Mouse (Mus musculus) embryonic facial prominence, embryonic 13.5 days (tissue): Measurements from ENCODE around the gene Ptdss2. TPM values are rescaled to one million over a fixed set of nuclear protein-coding genes. Genes with fewer than 3 reads are reported as not detected.

Experiments
- ATAC-seq: fragments of 200-750 bp; cut with Nextera tagmentation; 2 replicates; pipeline ENCODE4 v1.8.0; 2017; ENCODE audit warnings: low read depth; ENCODE audit not compliant: insufficient number of reproducible peaks, insufficient read depth, low FRiP score, low TSS enrichment
- H3K27ac ChIP-seq: fragments of 300-500 bp; sonication (generic); 2 replicates; pipeline ENCODE4 v1.5.1; 2015; ENCODE audit warnings: moderate library complexity, mild to moderate bottlenecking, inconsistent platforms
- H3K27me3 ChIP-seq: fragments of 300-500 bp; sonication (generic); 2 replicates; pipeline ENCODE4 v1.6.1; 2015; ENCODE audit warnings: mild to moderate bottlenecking, inconsistent platforms
- H3K36me3 ChIP-seq: fragments of 300-500 bp; sonication (generic); 2 replicates; pipeline ENCODE4 v1.6.1; 2015; ENCODE audit warnings: mild to moderate bottlenecking, inconsistent platforms
- H3K4me1 ChIP-seq: fragments of 300-500 bp; sonication (generic); 2 replicates; pipeline ENCODE4 v1.6.1; 2015; ENCODE audit warnings: inconsistent platforms
- H3K4me2 ChIP-seq: fragments of 300-500 bp; sonication (generic); 2 replicates; pipeline ENCODE4 v1.6.1; 2015; ENCODE audit warnings: moderate library complexity, mild to moderate bottlenecking, inconsistent platforms
- H3K4me3 ChIP-seq: fragments of 300-500 bp; sonication (generic); 2 replicates; pipeline ENCODE4 v1.5.1; 2015; ENCODE audit warnings: mild to moderate bottlenecking, inconsistent platforms
- H3K9ac ChIP-seq: fragments of 300-500 bp; sonication (generic); 2 replicates; pipeline ENCODE4 v1.6.1; 2015; ENCODE audit warnings: mild to moderate bottlenecking, inconsistent platforms
- H3K9me3 ChIP-seq: fragments of 300-500 bp; sonication (generic); 2 replicates; pipeline ENCODE4 v1.6.1; 2016; ENCODE audit warnings: inconsistent platforms
- WGBS: fragments of 180-500 bp; shearing (Covaris S2); methylation state at CpG from one replicate; pipeline ENCODE4 v1.1.7; 2015; ENCODE audit warnings: mixed read lengths; 5-methylcytosine and 5-hydroxymethylcytosine counted together
- polyA plus RNA-seq: library from polyadenylated mRNA; unstranded; fragments of >200 nt; fragmentation: Nextera tagmentation; extraction: Ambion mirVana; gene quantifications from 2 replicates; pipeline ENCODE4 v1.2.1, GENCODE M21; 2015

Ptdss2 gene
- polyA plus RNA-seq, 1 experiment from 2014 or later: 76.0 TPM

DNA sequence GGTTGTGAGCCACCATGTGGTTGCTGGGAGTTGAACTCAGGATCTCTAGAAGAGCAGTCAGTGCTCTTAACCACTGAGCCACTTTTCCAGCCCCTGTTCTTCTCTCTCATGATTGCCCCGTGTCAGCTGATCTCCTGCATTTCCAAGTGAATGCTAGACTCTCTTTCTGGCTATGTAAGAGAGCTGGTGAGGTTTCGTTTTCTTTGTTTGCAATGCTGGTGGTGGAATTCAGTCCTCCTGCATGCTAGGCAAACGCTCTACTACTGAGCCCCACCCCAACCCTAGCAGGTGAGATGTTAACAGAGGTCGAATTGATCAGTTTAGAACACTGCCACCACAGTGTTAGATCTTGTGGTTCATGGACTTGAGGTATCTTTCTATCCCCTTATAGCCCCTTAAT is 26.5 kb downstream of the Ptdss2 start:
- H3K4me3 ChIP-seq: no peak overlapping the region
- H3K4me2 ChIP-seq: no peak overlapping the region
- H3K27ac ChIP-seq: no peak overlapping the region
- 71% methylated on average over 4 of the region's 4 CpGs for WGBS
- H3K36me3 ChIP-seq: peaks cover 76% of the 10 kb centered on the region
- H3K27me3 ChIP-seq: no peaks in the 10 kb centered on the region
- H3K4me1 ChIP-seq: 0 out of 2 replicates have a peak, but pooled peaks cover 3% of the 10 kb centered on the region
- H3K9ac ChIP-seq: no peak overlapping the region
- H3K9me3 ChIP-seq: no peaks in the 10 kb centered on the region
- ATAC-seq: no peak

GRCm38 (mm10) chr7:141155362-141155761 is 33.2 kb downstream of the Ptdss2 start:
- Histone ChIP-seq H3K9me3 (no peaks in the 10 kb centered on the region), H3K4me3 (no peak overlapping the region), H3K4me2 (no peak overlapping the region), H3K9ac (no peak overlapping the region), H3K36me3 (peaks cover 80% of the 10 kb centered on the region), H3K27me3 (no peaks in the 10 kb centered on the region), H3K4me1 (no peaks in the 10 kb centered on the region), H3K27ac (no peak overlapping the region)
- ATAC-seq: no peak
- 88% methylated on average over 9 of the region's 9 CpGs for WGBS

GRCm38 (mm10) chr7:141164397-141164796 is 42.2 kb downstream of the Ptdss2 start:
- H3K9ac ChIP-seq: no peak overlapping the region
- no peak overlapping the region for H3K4me2 ChIP-seq
- peaks cover 65% of the 10 kb centered on the region for H3K36me3 ChIP-seq
- no peaks in the 10 kb centered on the region for H3K27me3 ChIP-seq
- H3K27ac ChIP-seq: no peak overlapping the region
- H3K4me1 ChIP-seq: peaks cover 26% of the 10 kb centered on the region
- 94% methylated on average over 7 of the region's 7 CpGs for WGBS
- no peak overlapping the region for H3K4me3 ChIP-seq
- no peaks in the 10 kb centered on the region for H3K9me3 ChIP-seq
- ATAC-seq: no peak

DNA sequence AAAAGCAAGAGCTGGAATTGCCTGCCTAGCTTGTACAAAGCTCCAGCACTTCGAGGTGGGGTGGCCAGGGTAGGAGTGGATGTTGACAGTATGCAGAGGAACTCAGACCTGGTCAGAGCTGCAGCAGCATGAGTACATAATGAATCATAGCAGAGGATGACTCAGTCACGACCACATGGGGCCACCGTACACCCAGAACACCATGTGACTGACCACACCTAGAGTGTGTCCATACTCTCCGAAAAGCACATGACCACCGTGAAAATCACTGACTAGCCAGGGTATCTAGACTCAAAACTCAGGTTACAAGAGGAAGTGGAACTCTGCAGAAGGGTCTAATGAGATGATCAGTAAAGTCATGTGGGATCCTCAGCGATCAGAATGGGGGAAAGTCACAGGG is 42.7 kb downstream of the Ptdss2 start:
- no peaks in the 10 kb centered on the region for H3K27me3 ChIP-seq
- no peak overlapping the region for H3K4me3 ChIP-seq
- ATAC-seq: no peak
- 82% methylated on average over 6 of the region's 6 CpGs for WGBS
- H3K36me3 ChIP-seq: peaks cover 61% of the 10 kb centered on the region
- H3K4me2 ChIP-seq: no peak overlapping the region
- no peak overlapping the region for H3K27ac ChIP-seq
- peaks cover 29% of the 10 kb centered on the region for H3K4me1 ChIP-seq
- H3K9me3 ChIP-seq: no peaks in the 10 kb centered on the region
- no peak overlapping the region for H3K9ac ChIP-seq

GRCm38 (mm10) chr7:141167901-141168517 is 45.8 kb downstream of the Ptdss2 start:
- Histone ChIP-seq H3K4me2 (peak overlapping the region; percentile 74), H3K36me3 (peaks cover 31% of the 10 kb centered on the region), H3K9ac (peak overlapping the region; percentile 80), H3K27me3 (no peaks in the 10 kb centered on the region), H3K4me3 (peak overlapping the region; percentile 59), H3K4me1 (peaks cover 35% of the 10 kb centered on the region), H3K9me3 (no peaks in the 10 kb centered on the region), H3K27ac (peak overlapping the region; percentile 72)
- 18% methylated on average over 7 of the region's 7 CpGs for WGBS
- no peak for ATAC-seq

GRCm38 (mm10) chr7:141168518-141168953 is 46.4 kb downstream of the Ptdss2 start:
- peak; percentile 40; the same call in 1 of the 2 replicates for ATAC-seq
- 2% methylated on average over 22 of the region's 22 CpGs for WGBS

DNA sequence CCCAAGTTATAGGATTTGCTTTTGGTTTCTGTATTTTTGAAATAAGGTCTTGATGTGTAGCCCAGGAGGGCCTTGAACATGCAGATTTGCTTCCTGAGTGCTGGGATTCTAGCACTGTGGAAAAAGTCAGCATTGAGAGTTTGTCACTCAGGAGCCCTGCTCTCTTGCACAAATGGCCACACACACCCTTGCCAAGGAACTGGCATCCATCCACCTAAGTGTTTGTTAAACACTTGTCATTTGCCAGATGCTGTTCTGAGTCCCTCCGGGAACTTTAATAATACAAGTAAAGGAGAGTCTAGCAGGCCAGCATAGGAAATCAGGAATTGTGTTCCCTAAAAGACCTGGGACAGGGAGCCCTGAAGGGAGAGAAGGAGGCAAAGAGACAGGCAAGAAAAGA is 47.1 kb downstream of the Ptdss2 start:
- Histone ChIP-seq H3K9ac (peak overlapping the region; percentile 80), H3K4me2 (peak overlapping the region; percentile 74; the same call in 1 of the 2 replicates), H3K27ac (peak overlapping the region; percentile 72; the same call in 1 of the 2 replicates), H3K4me3 (no peak overlapping the region), H3K27me3 (no peaks in the 10 kb centered on the region), H3K4me1 (peaks cover 43% of the 10 kb centered on the region), H3K9me3 (no peaks in the 10 kb centered on the region), H3K36me3 (peaks cover 18% of the 10 kb centered on the region)
- WGBS: 76% methylated on average over 1 of the region's 1 CpGs
- ATAC-seq: no peak

More at GRCm38 (mm10) chr7:141168518-141168953, 46.4 kb downstream of the Ptdss2 start:
- Histone ChIP-seq H3K4me1 (peaks cover 40% of the 10 kb centered on the region), H3K4me3 (peak overlapping the region; percentile 59), H3K4me2 (peak overlapping the region; percentile 74), H3K9me3 (no peaks in the 10 kb centered on the region), H3K36me3 (peaks cover 26% of the 10 kb centered on the region), H3K27me3 (no peaks in the 10 kb centered on the region), H3K27ac (peak overlapping the region; percentile 72), H3K9ac (peak overlapping the region; percentile 80)

DNA sequence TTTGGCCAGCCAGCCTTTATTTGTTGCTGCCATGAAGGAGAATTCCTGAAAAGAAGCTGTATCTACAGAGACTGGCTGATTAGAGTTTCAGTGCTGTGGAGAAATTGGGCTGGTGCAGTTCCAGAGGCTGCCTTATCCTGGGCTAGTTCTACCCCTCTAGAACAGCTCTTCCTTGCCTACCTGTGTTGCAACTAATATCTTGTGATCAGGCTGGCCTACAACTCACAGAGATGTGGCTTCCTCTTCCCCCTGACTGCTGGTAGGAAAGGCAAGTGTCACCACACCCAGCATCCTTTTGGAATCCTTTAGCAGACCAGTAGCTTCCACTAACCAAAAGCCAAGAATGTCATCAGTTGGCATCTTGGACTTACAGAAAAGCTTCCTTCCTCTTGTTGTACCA is 47.7 kb downstream of the Ptdss2 start:
- Histone ChIP-seq H3K4me1 (peaks cover 43% of the 10 kb centered on the region), H3K36me3 (peaks cover 13% of the 10 kb centered on the region), H3K4me3 (no peak overlapping the region), H3K27me3 (no peaks in the 10 kb centered on the region), H3K4me2 (no peak overlapping the region), H3K9me3 (no peaks in the 10 kb centered on the region), H3K27ac (no peak overlapping the region), H3K9ac (no peak overlapping the region)
- ATAC-seq: no peak

DNA sequence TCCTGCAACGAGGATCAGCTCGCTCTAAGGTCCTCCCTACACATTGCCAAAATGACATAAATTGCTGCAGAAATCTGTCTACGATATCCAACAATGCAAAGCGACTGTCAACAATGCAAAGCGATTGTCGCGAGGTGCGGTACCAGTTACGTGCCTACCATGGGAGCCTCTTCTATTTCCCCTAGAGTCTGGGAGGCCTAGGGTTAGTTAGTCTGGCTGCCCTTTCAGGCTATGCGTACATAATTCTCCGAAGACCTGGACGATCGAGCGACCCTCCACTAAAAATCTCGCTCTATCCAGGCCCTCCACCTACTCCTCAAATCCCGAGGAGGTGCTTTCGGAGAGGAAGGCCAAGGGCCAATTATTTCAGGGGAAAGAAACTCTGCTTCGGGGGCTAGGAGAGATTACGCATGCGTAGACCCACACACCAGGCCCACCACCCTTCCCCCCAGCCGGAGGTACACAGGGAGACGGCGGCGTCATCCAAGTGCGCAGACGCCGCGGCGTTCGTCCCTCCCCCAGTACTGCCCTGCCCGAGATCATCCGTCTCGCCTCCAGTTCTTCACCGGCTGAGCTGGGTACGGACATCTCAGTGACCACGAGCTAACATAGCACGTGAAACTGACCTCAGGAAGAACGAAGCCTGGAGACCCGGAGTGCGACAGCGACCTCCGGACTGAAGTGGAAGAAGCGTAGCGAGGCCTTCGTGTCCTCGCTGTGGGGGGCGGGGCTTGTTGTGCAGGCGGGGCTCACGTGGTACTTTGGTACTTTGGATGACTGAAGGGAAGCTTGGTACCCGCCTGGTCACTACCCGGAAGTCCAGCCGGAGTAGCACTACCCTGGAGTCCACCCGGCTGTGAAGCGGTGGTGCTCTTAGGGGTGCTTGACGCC is 50.2 kb downstream of the Ptdss2 start, which contains the start of gene Rnh1:
Rnh1 (minus strand) TSS at position 742 of the 891 bp plus-strand sequence.
- H3K4me1 ChIP-seq: peaks cover 40% of the 10 kb centered on the region
- H3K36me3 ChIP-seq: no peaks in the 10 kb centered on the region
- H3K9ac ChIP-seq: peak within 1 kb of the TSS; percentile 73
- peak; percentile 94 for ATAC-seq
- no peaks in the 10 kb centered on the region for H3K9me3 ChIP-seq
- H3K4me3 ChIP-seq: peak within 1 kb of the TSS; percentile 56
- H3K27me3 ChIP-seq: no peaks in the 10 kb centered on the region
- 3% methylated on average over 55 of the region's 55 CpGs for WGBS
- H3K27ac ChIP-seq: peak within 1 kb of the TSS; percentile 92
- H3K4me2 ChIP-seq: peak within 1 kb of the TSS; percentile 79

DNA sequence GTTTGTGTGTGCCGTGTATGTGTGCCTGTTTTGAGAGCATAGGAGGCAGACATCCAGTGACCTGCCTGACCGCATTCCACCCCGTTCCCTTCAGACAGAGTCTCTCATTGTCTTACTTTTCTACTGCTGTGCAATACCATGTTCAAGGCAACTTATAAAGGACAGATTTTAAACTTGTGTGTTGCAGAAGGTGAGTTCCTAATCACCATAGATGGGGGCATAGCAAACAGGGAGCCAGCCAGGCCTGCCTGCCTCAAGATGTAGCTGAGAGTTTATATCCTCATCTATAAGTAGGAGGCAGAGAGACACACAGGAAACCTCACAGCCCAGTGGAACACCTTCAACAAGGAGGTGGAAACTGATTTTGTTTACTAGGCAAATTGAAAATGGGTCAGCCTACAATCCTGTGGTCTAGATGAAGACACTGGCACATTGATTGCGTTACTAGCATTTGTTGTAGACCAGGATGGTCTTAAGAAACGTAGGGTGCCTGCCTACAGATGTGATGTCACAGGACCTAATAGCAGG is 51.2 kb downstream of the Ptdss2 start:
- WGBS: 76% methylated on average over 5 of the region's 5 CpGs

GRCm38 (mm10) chr7:141175068-141175467 is 52.9 kb downstream of the Ptdss2 start:
- WGBS: 85% methylated on average over 4 of the region's 4 CpGs

More for the DNA sequence above, 51.2 kb downstream of the Ptdss2 start:
- Histone ChIP-seq H3K4me2 (peak overlapping the region; percentile 79), H3K9ac (peak overlapping the region; percentile 73; the same call in 1 of the 2 replicates), H3K9me3 (no peaks in the 10 kb centered on the region), H3K4me3 (peak overlapping the region; percentile 56), H3K36me3 (no peaks in the 10 kb centered on the region), H3K4me1 (peaks cover 30% of the 10 kb centered on the region), H3K27me3 (no peaks in the 10 kb centered on the region), H3K27ac (peak overlapping the region; percentile 92)
- ATAC-seq: no peak

More at GRCm38 (mm10) chr7:141175068-141175467, 52.9 kb downstream of the Ptdss2 start:
- Histone ChIP-seq H3K4me3 (no peak overlapping the region), H3K9ac (no peak overlapping the region), H3K27ac (no peak overlapping the region), H3K27me3 (no peaks in the 10 kb centered on the region), H3K4me2 (no peak overlapping the region), H3K36me3 (no peaks in the 10 kb centered on the region), H3K9me3 (no peaks in the 10 kb centered on the region), H3K4me1 (peaks cover 17% of the 10 kb centered on the region)
- ATAC-seq: no peak
